Mouse (Mus musculus): ENCODE results near the gene Dlgap5. TPM values are rescaled to one million over a fixed set of nuclear protein-coding genes. Genes with fewer than 3 reads are reported as not detected.

The Dlgap5 gene
- 10 to 100 TPM in 1 of 2 experiments, 1 to 10 TPM in 1; 3.8 to 40.8 TPM for polyA plus RNA-seq (2012; fragmentation: generic; extraction: Trizol)

GRCm38 (mm10) chr14:47417775-47418665 is at the start of gene Dlgap5:
Gene Dlgap5, minus strand, starts transcription at chr14:47418407.

DNA sequence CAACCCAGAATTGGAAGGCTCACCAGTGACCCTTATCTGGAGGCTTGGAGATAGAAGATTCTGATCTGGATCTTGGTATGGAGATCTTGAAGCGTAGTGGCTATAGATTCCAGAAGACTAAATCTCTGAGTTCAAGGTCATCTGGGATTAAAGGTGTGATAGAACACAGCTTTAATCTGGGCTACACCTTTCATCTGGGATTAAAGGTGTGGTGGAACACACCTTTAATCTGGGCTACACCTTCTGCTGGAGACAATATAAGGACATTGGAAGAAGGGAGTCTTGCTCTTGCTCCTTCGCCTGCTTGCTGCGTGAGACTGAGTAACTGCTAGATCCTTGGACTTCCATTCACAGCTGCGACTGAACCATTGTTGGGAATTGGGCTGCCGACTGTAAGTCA is 31.9 kb upstream of the Dlgap5 start, which contains the start of gene Fbxo34:
Gene Fbxo34, plus strand, starts transcription at position 301 of the 400 bp plus-strand sequence.

DNA sequence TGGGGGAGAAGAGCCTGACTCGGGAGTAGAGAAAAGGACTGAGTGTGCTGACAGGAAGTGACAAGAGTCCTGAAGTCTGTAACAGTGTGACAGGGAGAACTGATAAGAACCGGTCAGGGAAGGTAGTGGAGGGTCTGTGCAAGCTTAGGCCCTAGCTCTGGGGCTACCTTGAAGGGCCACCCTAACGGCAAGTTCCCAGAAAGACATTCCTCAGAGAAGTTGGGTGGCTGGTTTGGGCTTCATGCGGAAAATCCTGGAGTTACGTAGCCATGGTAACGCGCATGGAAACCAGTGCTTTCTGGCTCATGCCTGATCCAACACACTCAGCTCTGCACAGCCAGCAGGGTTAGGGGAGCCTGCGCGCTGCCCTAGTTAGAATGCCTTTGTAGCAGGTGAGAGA is 50.7 kb downstream of the Dlgap5 start, which contains the start of gene Lgals3:
Gene Lgals3, plus strand, starts transcription at position 291 of the 400 bp plus-strand sequence.

Other genes with a start within 250 kb of the Dlgap5 start
- gene Gch1, start 229.0 kb downstream of the Dlgap5 start, polyA plus RNA-seq (2012; fragmentation: generic; extraction: Trizol): 1 to 10 TPM; 1.3 TPM
- gene Wdhd1, start 141.6 kb downstream of the Dlgap5 start, polyA plus RNA-seq (2012; fragmentation: generic; extraction: Trizol): 1 to 10 TPM; 1.8 to 2.2 TPM
- gene Socs4, start 141.5 kb downstream of the Dlgap5 start, polyA plus RNA-seq (2012; fragmentation: generic; extraction: Trizol): 1 to 10 TPM in 1 of 2 experiments, under 1 TPM in 1; 0.25 to 1.3 TPM
- 10 to 100 TPM in 1 of 2 experiments, 1 to 10 TPM in 1; 5.5 to 19.6 TPM for gene Mapk1ip1l, start 120.1 kb downstream of the Dlgap5 start, polyA plus RNA-seq (2012; fragmentation: generic; extraction: Trizol)
- 1,000 to 10,000 TPM in 1 of 2 experiments, 100 to 1,000 TPM in 1; 453 to 2,033 TPM for gene Lgals3, start 50.7 kb downstream of the Dlgap5 start, polyA plus RNA-seq (2012; fragmentation: generic; extraction: Trizol)
- gene Fbxo34, start 32.0 kb upstream of the Dlgap5 start, polyA plus RNA-seq (2012; fragmentation: generic; extraction: Trizol): 10 to 100 TPM in 1 of 2 experiments, 1 to 10 TPM in 1; 2.2 to 12.8 TPM
- gene Atg14, start 152.2 kb upstream of the Dlgap5 start, polyA plus RNA-seq (2012; fragmentation: generic; extraction: Trizol): 1 to 10 TPM in 1 of 2 experiments, under 1 TPM in 1; 0.34 to 6.0 TPM
- gene Ktn1, start 230.0 kb upstream of the Dlgap5 start, polyA plus RNA-seq (2012; fragmentation: generic; extraction: Trizol): 1 to 10 TPM; 2.9 to 6.9 TPM

All from C3H10T1/2 (cell line).